24 mouse cellular contexts compared by ENCODE assay signal in genomic region chr5:151187336-151187735, GRCm38 (mm10). TPM values are rescaled to one million over a fixed set of nuclear protein-coding genes. Genes with fewer than 3 reads are reported as not detected.
DNase-seq lines count a peak whose midpoint lies in the region; ATAC-seq and TF ChIP-seq lines count a peak whose summit lies in the region.
"Had no signal": no experiment of that assay in that cellular context is flagged by ENCODE, and none has a peak within 500 bp of the region (broad histone marks: within the 10 kb centered on the region; RNA-seq: fewer than 3 reads in every experiment).

No protein-coding gene starts in this region.

- no peak overlapping the region for H3K4me2 ChIP-seq in intestine, embryonic 14.5 days (ENCODE audit: low read length)
- no peak overlapping the region for H3K4me2 ChIP-seq in intestine, embryonic 16.5 days (ENCODE audit: low read depth, low read length)
- no peak overlapping the region for H3K4me2 ChIP-seq in liver, postnatal 0 days (ENCODE audit: low read depth, low read length)
- no peak overlapping the region for H3K4me2 ChIP-seq in forebrain, embryonic 12.5 days
- H3K4me2 ChIP-seq: forebrain, embryonic 13.5 days; heart, embryonic 13.5 days; hindbrain, embryonic 15.5 days; intestine, embryonic 15.5 days; limb, embryonic 13.5 days; liver, embryonic 15.5 days had no signal

- TF ChIP-seq POLR2A in cortical plate, adult 2 months (IDR thresholded peaks at IDR 0.05; ENCODE audit: extremely low read depth, insufficient read depth, low read length): no peak

- no peaks in the 10 kb centered on the region for H3K9me3 ChIP-seq in intestine, embryonic 14.5 days (ENCODE audit: control insufficient read depth, low read length)
- no peaks in the 10 kb centered on the region for H3K9me3 ChIP-seq in intestine, embryonic 16.5 days (ENCODE audit: control insufficient read depth, low read length)
- H3K9me3 ChIP-seq in liver, postnatal 0 days (ENCODE audit: low read length): no peaks in the 10 kb centered on the region
- no peaks in the 10 kb centered on the region for H3K9me3 ChIP-seq in forebrain, embryonic 12.5 days
- H3K9me3 ChIP-seq: forebrain, embryonic 13.5 days; heart, embryonic 13.5 days; hindbrain, embryonic 15.5 days; intestine, embryonic 15.5 days; limb, embryonic 13.5 days; liver, embryonic 15.5 days; midbrain, embryonic 10.5 days had no signal

- ATAC-seq in intestine, embryonic 14.5 days (replicated peaks; ENCODE audit: low FRiP score, low TSS enrichment, low read depth): no peak
- no peak for ATAC-seq in intestine, embryonic 16.5 days
- ATAC-seq in liver, postnatal 0 days: peak; percentile 40; the same call in 1 of the 2 replicates
- no peak for ATAC-seq in forebrain, embryonic 12.5 days (ENCODE audit: low FRiP score)
- ATAC-seq: forebrain, embryonic 13.5 days; intestine, embryonic 15.5 days; midbrain, embryonic 16.5 days had no signal

- H3K4me3 ChIP-seq in intestine, embryonic 14.5 days (ENCODE audit: low read depth, low read length): no peak overlapping the region
- no peak overlapping the region for H3K4me3 ChIP-seq in intestine, embryonic 16.5 days (ENCODE audit: low read length)
- no peak overlapping the region for H3K4me3 ChIP-seq in liver, postnatal 0 days (ENCODE audit: low read depth, low read length)
- peak overlapping the region; percentile 24; the same call in 1 of the 2 replicates for H3K4me3 ChIP-seq in cortical plate, adult 2 months (ENCODE audit: insufficient read depth, low read length)
- H3K4me3 ChIP-seq in forebrain, embryonic 12.5 days (replicated peaks): no peak overlapping the region
- H3K4me3 ChIP-seq: erythroblast, embryonic 14.5 days; forebrain, embryonic 13.5 days; heart, embryonic 13.5 days; hindbrain, embryonic 15.5 days; intestine, embryonic 15.5 days; limb, embryonic 13.5 days; liver, embryonic 15.5 days; midbrain, embryonic 10.5 days had no signal

- no peaks in the 10 kb centered on the region for H3K36me3 ChIP-seq in intestine, embryonic 14.5 days (ENCODE audit: control insufficient read depth, insufficient read depth, low read length)
- no peaks in the 10 kb centered on the region for H3K36me3 ChIP-seq in intestine, embryonic 16.5 days (ENCODE audit: control insufficient read depth, insufficient read depth, low read length)
- H3K36me3 ChIP-seq in liver, postnatal 0 days (replicated peaks; ENCODE audit: insufficient read depth, low read length): no peaks in the 10 kb centered on the region
- no peaks in the 10 kb centered on the region for H3K36me3 ChIP-seq in forebrain, embryonic 12.5 days (replicated peaks)
- H3K36me3 ChIP-seq: heart, embryonic 13.5 days; hindbrain, embryonic 15.5 days; intestine, embryonic 15.5 days; limb, embryonic 13.5 days; liver, embryonic 15.5 days; midbrain, embryonic 10.5 days had no signal

- peak; percentile 47 for DNase-seq in intestine, embryonic 14.5 days (ENCODE audit: low spot score)
- DNase-seq in liver, postnatal 0 days: no peak
- DNase-seq in liver: no peak
- peak; percentile 57 for DNase-seq in Muller cell, postnatal 12 days (ENCODE audit: inconsistent ontology term)
- no peak for DNase-seq in embryo, embryonic 10.5 days (ENCODE audit: low spot score)
- DNase-seq: adrenal gland, postnatal 25 days; cerebellum, adult 9-10 months; gastrocnemius, postnatal 10 days; heart, adult 18-20 months; kidney, postnatal 25 days; right cerebral cortex, postnatal 14 days; spleen, adult 18-20 months had no signal

- TF ChIP-seq CTCF in liver, postnatal 0 days (IDR thresholded peaks at IDR 0.05; ENCODE audit: low read depth): no peak
- no peak for TF ChIP-seq CTCF in cortical plate, adult 2 months (IDR thresholded peaks at IDR 0.05; ENCODE audit: extremely low read depth, insufficient read depth, low read length)

- H3K27me3 ChIP-seq in intestine, embryonic 14.5 days (replicated peaks; ENCODE audit: control insufficient read depth, insufficient read depth, low read length): no peaks in the 10 kb centered on the region
- H3K27me3 ChIP-seq in intestine, embryonic 16.5 days (replicated peaks; ENCODE audit: control insufficient read depth, insufficient read depth, low read length): no peaks in the 10 kb centered on the region
- no peaks in the 10 kb centered on the region for H3K27me3 ChIP-seq in liver, postnatal 0 days (ENCODE audit: insufficient read depth, low read length)
- 0 out of 2 replicates have a peak, but pooled peaks cover 8% of the 10 kb centered on the region for H3K27me3 ChIP-seq in forebrain, embryonic 12.5 days
- H3K27me3 ChIP-seq: heart, embryonic 13.5 days; intestine, embryonic 15.5 days; limb, embryonic 13.5 days had no signal

- H3K27ac ChIP-seq in intestine, embryonic 14.5 days (ENCODE audit: low read depth): no peak overlapping the region
- H3K27ac ChIP-seq in intestine, embryonic 16.5 days (ENCODE audit: low read length): no peak overlapping the region
- peak overlapping the region; percentile 55; the same call in 1 of the 2 replicates for H3K27ac ChIP-seq in liver, postnatal 0 days (ENCODE audit: low read depth)
- H3K27ac ChIP-seq in cortical plate, adult 2 months (ENCODE audit: insufficient read depth, low read length): peak overlapping the region; percentile 91
- no peak overlapping the region for H3K27ac ChIP-seq in forebrain, embryonic 12.5 days
- H3K27ac ChIP-seq: forebrain, embryonic 13.5 days; heart, embryonic 13.5 days; hindbrain, embryonic 15.5 days; intestine, embryonic 15.5 days; limb, embryonic 13.5 days; liver, embryonic 15.5 days; midbrain, embryonic 10.5 days had no signal

- no peak for TF ChIP-seq EP300 in liver, postnatal 0 days (IDR thresholded peaks at IDR 0.05; ENCODE audit: low read depth)

- no peaks in the 10 kb centered on the region; the same call in 1 of the 2 replicates for H3K4me1 ChIP-seq in intestine, embryonic 14.5 days (replicated peaks; ENCODE audit: control insufficient read depth, insufficient read depth, low read length)
- peaks cover 4% of the 10 kb centered on the region; the same call in 1 of the 2 replicates for H3K4me1 ChIP-seq in intestine, embryonic 16.5 days (ENCODE audit: control insufficient read depth, insufficient read depth, low read length)
- no peaks in the 10 kb centered on the region; the same call in 1 of the 2 replicates for H3K4me1 ChIP-seq in liver, postnatal 0 days (ENCODE audit: insufficient read depth)
- no peaks in the 10 kb centered on the region for H3K4me1 ChIP-seq in cortical plate, adult 2 months (ENCODE audit: control insufficient read depth, insufficient read depth, low read length)
- peaks cover 6% of the 10 kb centered on the region for H3K4me1 ChIP-seq in forebrain, embryonic 12.5 days
- H3K4me1 ChIP-seq: intestine, embryonic 15.5 days had no signal

- no peak overlapping the region for H3K9ac ChIP-seq in intestine, embryonic 14.5 days (ENCODE audit: low read length)
- H3K9ac ChIP-seq in intestine, embryonic 16.5 days (ENCODE audit: low read depth, low read length): no peak overlapping the region
- no peak overlapping the region for H3K9ac ChIP-seq in liver, postnatal 0 days (replicated peaks)
- H3K9ac ChIP-seq in forebrain, embryonic 12.5 days: no peak overlapping the region
- H3K9ac ChIP-seq: forebrain, embryonic 13.5 days; heart, embryonic 13.5 days; hindbrain, embryonic 15.5 days; intestine, embryonic 15.5 days; limb, embryonic 13.5 days; liver, embryonic 15.5 days had no signal

- 74% methylated on average over 11 of the region's 11 CpGs for WGBS in intestine, embryonic 14.5 days
- 70% methylated on average over 11 of the region's 11 CpGs for WGBS in intestine, embryonic 16.5 days
- WGBS in liver, postnatal 0 days (ENCODE audit: insufficient replicate concordance): 73% methylated on average over 11 of the region's 11 CpGs
- WGBS in forebrain, embryonic 12.5 days: 76% methylated on average over 11 of the region's 11 CpGs

RNA-seq across cellular contexts. Expression of gene Stard13, which starts 46.3 kb away (rescaled TPM):
- 13.0 and 15.3 TPM in 2 replicates for polyA plus RNA-seq in intestine, embryonic 14.5 days (2014; fragmentation: Nextera tagmentation; extraction: Ambion mirVana)
- polyA plus RNA-seq in intestine, embryonic 16.5 days (2015; fragmentation: Nextera tagmentation; extraction: Ambion mirVana): 9.7 and 10.7 TPM in 2 replicates
- polyA plus RNA-seq in liver, postnatal 0 days (2015; fragmentation: Nextera tagmentation; extraction: Ambion mirVana): 1.0 and 1.1 TPM in 2 replicates
- 9.2 and 10.8 TPM in 2 replicates for polyA plus RNA-seq in cortical plate, adult 2 months (2012; rRNA removed)
- polyA plus RNA-seq in forebrain, embryonic 12.5 days (2016; fragmentation: Nextera tagmentation; extraction: Ambion mirVana): 3.4 and 3.6 TPM in 2 replicates

Comparison
In these comparisons a context has a peak if more than half of its experiments do, and no peak if none do; other contexts are left out.
1. DNase-seq: peak in intestine, embryonic 14.5 days (single experiment) and Muller cell, postnatal 12 days (single experiment); none in liver, postnatal 0 days (single experiment), liver (single experiment) and embryo, embryonic 10.5 days (single experiment).
2. H3K27ac ChIP-seq: peak in liver, postnatal 0 days (single experiment) and cortical plate, adult 2 months (single experiment); none in intestine, embryonic 14.5 days (single experiment), intestine, embryonic 16.5 days (single experiment) and forebrain, embryonic 12.5 days (single experiment).